Mouse (Mus musculus): ENCODE measurements around the gene Psma1.

The Psma1 gene

GRCm38 (mm10) chr7:114275372-114276004, 430 bp downstream of the Psma1 start:
- DNase-seq (ENCODE audit: low spot score in 2 of 2): no peak

- DNase-seq (ENCODE audit: low spot score in 2 of 2): no peak
Observed at GRCm38 (mm10) chr7:114268446-114268845, 7.5 kb downstream of the Psma1 start.

- peak; percentile 78 to 89 for DNase-seq (ENCODE audit: low spot score in 2 of 2)
Observed at GRCm38 (mm10) chr7:114253885-114254833, 21.8 kb downstream of the Psma1 start, which contains the start of gene Copb1. TSS of gene Copb1 (minus strand) at chr7:114254711.

- DNase-seq (ENCODE audit: low spot score in 2 of 2): no peak
Observed at GRCm38 (mm10) chr7:114251684-114252083, 24.2 kb downstream of the Psma1 start.

GRCm38 (mm10) chr7:114233980-114234379, 41.9 kb downstream of the Psma1 start:
- DNase-seq (ENCODE audit: low spot score in 2 of 2): no peak

- no peak for DNase-seq (ENCODE audit: low spot score in 2 of 2)
Observed at GRCm38 (mm10) chr7:114232982-114233381, 42.9 kb downstream of the Psma1 start.

GRCm38 (mm10) chr7:114231857-114232256, 44.1 kb downstream of the Psma1 start:
- no peak for DNase-seq (ENCODE audit: low spot score in 2 of 2)

GRCm38 (mm10) chr7:114226521-114226920, 49.4 kb downstream of the Psma1 start:
- no peak for DNase-seq (ENCODE audit: low spot score in 2 of 2)

- no peak for DNase-seq (ENCODE audit: low spot score in 2 of 2)
Observed at GRCm38 (mm10) chr7:114220433-114220832, 55.5 kb downstream of the Psma1 start.

- DNase-seq (ENCODE audit: low spot score in 2 of 2): no peak
Observed at GRCm38 (mm10) chr7:114216908-114217307, 59.0 kb downstream of the Psma1 start.
